Mouse (Mus musculus) Patski (cell line): ENCODE measurements around the gene Myh3. TPM values are rescaled to one million over a fixed set of nuclear protein-coding genes. Genes with fewer than 3 reads are reported as not detected.
A peak's percentile ranks its signal among the peaks of the same experiment; 100 is the strongest.

Experiments used
- ATAC-seq: fragments of 100-300 bp; one replicate; pipeline ENCODE4 v1.8.0; 2021
- CTCF ChIA-PET: fragments of 350-600 bp; sonication (Branson Sonifier 250); formaldehyde crosslinking; loops from one replicate; lab custom pipeline; 2022; ENCODE audit warnings: inconsistent platforms; lab: Charles Lee
- POLR2A ChIA-PET: fragments of 350-600 bp; sonication (Branson Sonifier 250); formaldehyde crosslinking; loops from one replicate; lab custom pipeline; 2022; ENCODE audit warnings: antibody characterized with exemption, inconsistent platforms; lab: Charles Lee
- DNase-seq: peaks from one replicate; pipeline ENCODE4 v3.0.0-alpha.2; 2011; ENCODE audit warnings: low read depth, low spot score
- H3K27me3 ChIP-seq: fragments of 371-371 bp; one replicate; pipeline ENCODE4 v1.5.1; 2021
- CTCF ChIP-seq: fragments of 100-300 bp; IDR thresholded peaks from one replicate; pipeline ENCODE4 v1.5.1; 2021
- in situ Hi-C: fragments of 300-500 bp; cut with MboI; formaldehyde crosslinking; loops from 3 replicates; pipeline ENCODE4 v1.11.1; 2018; ENCODE audit warnings: low pct_unique_long_range_greater_than_20kb, mixed read lengths
- polyA plus RNA-seq: library from polyadenylated mRNA; unstranded; gene quantifications from one replicate; pipeline ENCODE4 v1.2.3, GENCODE M21; 2021

Myh3 gene
- polyA plus RNA-seq, 1 experiment from 2014 or later, result 0.01 TPM

DNA sequence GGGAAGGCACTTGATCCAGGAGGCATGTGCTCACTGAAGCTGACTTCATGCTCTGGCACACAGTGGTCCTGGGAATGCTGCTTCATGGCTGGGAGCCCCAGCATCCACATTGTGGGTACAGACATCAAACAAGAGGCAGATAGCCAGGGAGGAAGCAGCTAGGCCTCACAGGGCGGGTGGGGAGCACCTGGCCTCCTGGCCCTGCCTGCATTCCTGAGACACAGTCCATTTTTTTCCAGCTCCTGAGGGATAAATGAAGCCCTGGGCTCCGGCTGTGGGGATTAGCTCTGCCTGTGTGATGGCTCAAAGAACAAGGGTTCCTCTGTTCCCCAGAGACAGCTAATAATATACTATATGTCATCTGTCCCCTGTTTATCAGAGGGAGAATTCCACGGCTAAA is 3.1 kb upstream of the Myh3 start:
- POLR2A ChIA-PET, result no interaction called here
- TF ChIP-seq CTCF, result no peak
- ATAC-seq, result peak; percentile 12
- in situ Hi-C loops, result no loop called here
- no peaks in the 10 kb centered on the region for H3K27me3 ChIP-seq
- no peak for DNase-seq
- CTCF ChIA-PET, result interaction anchor here (1.1 to 3.6 kb wide), 4 partner anchors 10 to 49 kb away, joined by 4 to 14 read pairs (median 4); no protein-coding TSS in a partner anchor

DNA sequence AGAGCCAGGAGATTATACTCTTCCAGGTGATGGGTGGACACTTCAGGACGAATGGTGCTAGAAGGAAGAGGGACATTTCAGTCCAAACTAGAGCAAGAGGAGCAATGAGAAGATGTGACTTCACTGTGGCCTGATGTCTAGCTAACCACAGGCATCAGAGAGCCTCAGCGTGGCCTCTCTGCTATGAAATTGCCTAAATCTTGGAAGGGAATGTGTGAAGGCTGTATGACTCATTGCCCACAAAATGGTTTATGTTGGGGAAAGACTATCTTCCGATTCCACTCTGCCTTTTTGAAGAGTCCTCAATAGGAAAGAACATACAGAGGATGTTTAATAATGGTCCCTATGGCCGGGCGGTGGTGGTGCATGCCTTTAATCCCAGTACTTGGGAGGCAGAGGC is 1.3 kb upstream of the Myh3 start:
- POLR2A ChIA-PET, result interaction anchor here (0.8 kb wide), 1 partner anchor 31 kb away, joined by 3 read pairs; no protein-coding TSS in a partner anchor
- no peak for TF ChIP-seq CTCF
- CTCF ChIA-PET, result interaction anchor here (3.6 kb wide), 1 partner anchor 9 kb away, joined by 14 read pairs; no protein-coding TSS in a partner anchor
- no peak for DNase-seq
- no peak for ATAC-seq
- in situ Hi-C loops, result no loop called here
- H3K27me3 ChIP-seq, result no peaks in the 10 kb centered on the region

DNA sequence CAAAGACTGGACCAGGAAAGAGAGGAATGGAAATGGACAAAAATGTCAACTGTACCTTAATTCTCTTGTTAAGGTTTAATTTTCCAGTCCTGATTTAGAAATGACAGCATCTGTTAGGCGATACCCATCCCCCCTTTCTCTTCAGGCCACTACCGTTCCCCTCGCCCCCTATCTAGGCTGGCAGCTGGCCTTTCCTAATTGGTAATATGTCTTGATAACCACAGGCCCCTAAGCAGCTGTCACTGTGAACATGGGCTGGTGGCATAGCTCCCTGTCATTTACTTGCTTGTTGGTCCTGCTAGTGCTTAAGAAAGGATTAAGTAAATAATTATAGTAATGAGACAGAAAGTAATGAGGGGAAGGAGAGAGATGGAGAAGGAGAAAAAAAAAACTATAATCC is 665 bp upstream of the Myh3 start:
- POLR2A ChIA-PET, result no interaction called here
- no peak for TF ChIP-seq CTCF
- no peak for ATAC-seq

DNA sequence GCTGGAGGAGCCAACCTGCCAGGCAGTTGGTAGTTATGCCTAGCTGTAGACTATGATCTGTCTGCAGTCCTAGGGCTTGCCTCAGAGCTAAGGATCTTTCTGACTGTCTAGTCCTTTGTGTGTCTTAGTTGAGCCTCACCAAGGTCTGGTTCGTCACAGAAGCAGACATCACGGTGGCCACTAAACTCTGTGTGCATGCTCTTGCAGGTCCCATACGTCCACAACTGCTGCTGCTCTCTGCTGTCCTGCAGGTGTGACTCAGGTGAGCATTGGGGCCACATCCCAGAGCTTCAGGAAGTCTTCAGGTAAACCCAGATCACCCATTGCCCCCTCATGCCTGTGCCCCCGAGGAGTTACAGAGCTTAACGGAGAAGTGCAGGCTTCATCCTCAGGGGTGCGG is 788 bp downstream of the Myh3 start:
- CTCF ChIA-PET, result interaction anchor here (1.8 kb wide), 1 partner anchor 9 kb away, joined by 5 read pairs; no protein-coding TSS in a partner anchor
- POLR2A ChIA-PET, result no interaction called here
- in situ Hi-C loops, result no loop called here
- TF ChIP-seq CTCF, result no peak
- no peak for DNase-seq
- H3K27me3 ChIP-seq, result peaks cover 4% of the 10 kb centered on the region
- ATAC-seq, result no peak

More for the DNA sequence above, 665 bp upstream of the Myh3 start:
- CTCF ChIA-PET, result interaction anchor here (1.3 kb wide), 1 partner anchor 51 kb away, joined by 4 read pairs; no protein-coding TSS in a partner anchor
- DNase-seq, result no peak
- in situ Hi-C loops, result no loop called here
- no peaks in the 10 kb centered on the region for H3K27me3 ChIP-seq

DNA sequence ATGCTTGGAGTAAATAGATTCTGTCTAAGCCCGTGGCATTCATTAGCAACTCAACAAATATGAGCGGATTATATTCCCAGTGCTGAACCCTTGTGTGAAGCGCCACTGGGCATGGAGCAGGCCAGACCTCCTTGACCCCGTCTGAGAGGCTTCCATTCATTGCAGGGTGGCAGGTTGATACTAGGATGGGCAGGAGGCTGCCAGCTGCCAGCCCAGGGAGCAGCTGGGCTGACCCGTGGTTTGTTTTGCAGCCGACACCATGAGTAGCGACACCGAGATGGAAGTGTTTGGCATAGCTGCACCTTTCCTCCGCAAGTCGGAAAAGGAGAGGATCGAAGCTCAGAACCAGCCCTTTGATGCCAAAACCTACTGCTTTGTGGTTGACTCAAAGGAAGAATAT is 1.6 kb downstream of the Myh3 start:
- POLR2A ChIA-PET, result no interaction called here
- no peak for TF ChIP-seq CTCF
- no peak for ATAC-seq
- H3K27me3 ChIP-seq, result peaks cover 6% of the 10 kb centered on the region
- CTCF ChIA-PET, result interaction anchor here (1.1 to 1.8 kb wide), 2 partner anchors 10 to 12 kb away, joined by 3 to 5 read pairs; no protein-coding TSS in a partner anchor
- no peak for DNase-seq
- in situ Hi-C loops, result loop anchor here (5.0 kb wide), 2 partner anchors 52 to 172 kb away; partner anchors contain the start of gene Tmem220

DNA sequence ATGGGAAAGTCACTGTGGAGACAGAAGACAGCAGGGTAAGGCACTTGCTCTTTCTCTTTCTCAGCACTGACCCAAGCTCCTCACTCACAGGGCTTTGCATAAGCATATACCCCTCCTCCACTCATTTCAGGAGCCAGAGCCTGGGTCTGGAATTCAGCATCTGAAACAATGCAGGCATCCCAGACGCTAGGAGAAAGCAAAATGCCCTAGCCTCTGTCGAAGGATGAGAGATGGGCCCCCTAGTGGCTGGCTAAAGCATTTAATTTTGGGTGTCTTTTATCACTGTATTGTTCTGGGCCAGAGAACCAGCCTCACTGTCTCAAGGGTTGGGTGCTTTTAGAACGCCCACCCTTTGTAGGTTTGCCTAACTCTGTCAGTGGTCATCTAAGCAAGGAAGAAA is 2.1 kb downstream of the Myh3 start:
- DNase-seq (no peak), ATAC-seq (peak; percentile 67)
- TF ChIP-seq CTCF, result peak; percentile 84
- in situ Hi-C loops, result loop anchor here (5.0 kb wide), 2 partner anchors 53 to 173 kb away; partner anchors contain the start of gene Tmem220
- CTCF ChIA-PET, result interaction anchor here (1.1 to 1.8 kb wide), 2 partner anchors 10 to 12 kb away, joined by 3 to 5 read pairs; no protein-coding TSS in a partner anchor
- POLR2A ChIA-PET, result no interaction called here
- H3K27me3 ChIP-seq, result peaks cover 6% of the 10 kb centered on the region

DNA sequence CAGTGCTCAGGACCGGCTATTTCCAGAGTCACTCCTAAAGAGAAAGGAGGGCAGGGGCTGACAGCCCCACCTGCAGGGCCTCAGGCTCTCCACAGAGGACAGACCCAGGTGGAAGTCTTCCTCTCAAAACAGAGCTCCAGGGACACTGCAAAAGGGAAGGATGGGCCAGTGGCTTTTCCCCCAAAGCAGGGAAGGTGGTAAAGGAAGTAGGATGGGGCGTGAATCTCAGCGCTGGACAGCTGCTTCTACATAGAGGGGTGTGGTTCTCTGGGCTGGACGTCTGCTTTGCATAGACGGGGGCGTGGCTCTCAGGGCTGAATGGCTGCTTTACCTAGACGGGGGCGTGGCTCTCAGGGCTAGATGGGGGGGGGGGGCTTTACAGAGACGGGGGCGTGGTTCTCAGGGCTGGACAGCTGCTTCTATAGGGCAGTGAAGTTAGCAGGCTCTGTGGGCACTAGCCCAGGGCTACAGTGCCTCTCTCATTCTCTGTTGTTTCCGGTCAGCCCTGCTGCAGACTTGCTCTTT is 3.1 kb downstream of the Myh3 start:
- CTCF ChIA-PET, result interaction anchor here (1.0 to 1.1 kb wide), 2 partner anchors 26 to 60 kb away, joined by 3 to 6 read pairs; no protein-coding TSS in a partner anchor
- peak; percentile 82 for ATAC-seq

DNA sequence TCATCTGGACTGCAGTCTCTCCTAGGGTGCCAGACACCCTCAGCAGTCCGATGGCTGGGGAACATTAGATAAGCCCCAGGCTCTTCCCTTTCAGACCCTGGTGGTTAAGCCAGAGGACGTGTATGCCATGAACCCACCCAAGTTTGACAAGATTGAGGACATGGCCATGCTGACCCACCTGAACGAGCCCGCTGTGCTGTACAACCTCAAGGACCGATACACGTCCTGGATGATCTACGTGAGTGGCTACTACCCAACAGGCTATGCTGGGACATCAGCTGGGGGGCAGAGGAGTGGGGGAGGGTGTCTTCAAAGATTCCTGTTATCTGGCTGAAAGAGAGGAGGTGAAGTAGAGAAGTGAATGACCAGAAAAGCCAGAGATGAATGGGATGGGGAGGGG is 4.1 kb downstream of the Myh3 start:
- in situ Hi-C loops, result loop anchor here (5.0 kb wide), 2 partner anchors 55 to 175 kb away; partner anchors contain the start of gene Tmem220
- POLR2A ChIA-PET, result no interaction called here

More for the DNA sequence above, 3.1 kb downstream of the Myh3 start:
- no peak for TF ChIP-seq CTCF
- no peak for DNase-seq
- in situ Hi-C loops, result loop anchor here (5.0 kb wide), 2 partner anchors 54 to 174 kb away; partner anchors contain the start of gene Tmem220
- peaks cover 6% of the 10 kb centered on the region for H3K27me3 ChIP-seq
- POLR2A ChIA-PET, result no interaction called here

DNA sequence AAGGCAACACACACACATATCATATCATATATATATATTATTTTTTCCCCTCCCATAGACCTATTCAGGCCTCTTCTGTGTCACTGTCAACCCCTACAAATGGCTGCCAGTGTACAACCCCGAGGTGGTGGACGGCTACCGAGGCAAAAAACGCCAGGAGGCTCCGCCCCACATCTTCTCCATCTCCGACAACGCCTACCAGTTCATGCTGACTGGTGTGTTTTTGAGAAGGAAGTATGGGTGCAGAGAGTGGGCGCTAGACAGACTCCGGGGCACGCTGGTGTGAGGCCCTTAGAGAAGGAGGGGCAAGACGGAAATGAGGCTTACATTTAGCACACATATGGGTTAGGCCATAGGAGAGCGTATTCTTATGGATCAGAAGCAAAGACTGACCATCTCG is 4.7 kb downstream of the Myh3 start:
- POLR2A ChIA-PET, result no interaction called here
- DNase-seq, result no peak
- in situ Hi-C loops, result loop anchor here (5.0 kb wide), 2 partner anchors 55 to 175 kb away; partner anchors contain the start of gene Tmem220
- peaks cover 12% of the 10 kb centered on the region for H3K27me3 ChIP-seq
- no peak for TF ChIP-seq CTCF
- ATAC-seq, result no peak
- CTCF ChIA-PET, result no interaction called here

More for the DNA sequence above, 4.1 kb downstream of the Myh3 start:
- no peak for DNase-seq
- H3K27me3 ChIP-seq, result peaks cover 8% of the 10 kb centered on the region
- TF ChIP-seq CTCF, result no peak
- CTCF ChIA-PET, result no interaction called here
- no peak for ATAC-seq

DNA sequence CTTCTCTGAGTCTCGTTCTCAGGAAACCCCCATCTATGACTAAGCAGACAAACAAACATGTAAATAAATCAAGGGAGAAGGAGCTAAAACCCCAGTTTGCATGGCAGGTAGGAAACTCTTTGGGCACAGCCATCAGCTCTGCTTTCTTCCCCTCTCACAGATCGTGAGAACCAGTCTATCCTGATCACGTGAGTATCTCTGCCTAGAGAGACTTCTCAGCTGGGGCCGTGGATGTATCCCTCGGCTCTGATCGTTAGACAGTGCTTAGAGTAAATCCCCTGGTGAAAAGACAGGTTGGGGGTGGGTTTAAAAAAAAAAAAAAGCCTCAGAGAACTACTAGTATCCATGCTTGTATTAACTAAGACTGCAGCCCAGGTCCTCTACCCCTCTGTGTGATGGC is 5.1 kb downstream of the Myh3 start:
- no peak for DNase-seq
- no peak for TF ChIP-seq CTCF
- ChIA-PET CTCF (no interaction called here), POLR2A (no interaction called here)
- in situ Hi-C loops, result loop anchor here (5.0 kb wide), 2 partner anchors 56 to 176 kb away; partner anchors contain the start of gene Tmem220
- ATAC-seq, result no peak
- peaks cover 14% of the 10 kb centered on the region for H3K27me3 ChIP-seq

DNA sequence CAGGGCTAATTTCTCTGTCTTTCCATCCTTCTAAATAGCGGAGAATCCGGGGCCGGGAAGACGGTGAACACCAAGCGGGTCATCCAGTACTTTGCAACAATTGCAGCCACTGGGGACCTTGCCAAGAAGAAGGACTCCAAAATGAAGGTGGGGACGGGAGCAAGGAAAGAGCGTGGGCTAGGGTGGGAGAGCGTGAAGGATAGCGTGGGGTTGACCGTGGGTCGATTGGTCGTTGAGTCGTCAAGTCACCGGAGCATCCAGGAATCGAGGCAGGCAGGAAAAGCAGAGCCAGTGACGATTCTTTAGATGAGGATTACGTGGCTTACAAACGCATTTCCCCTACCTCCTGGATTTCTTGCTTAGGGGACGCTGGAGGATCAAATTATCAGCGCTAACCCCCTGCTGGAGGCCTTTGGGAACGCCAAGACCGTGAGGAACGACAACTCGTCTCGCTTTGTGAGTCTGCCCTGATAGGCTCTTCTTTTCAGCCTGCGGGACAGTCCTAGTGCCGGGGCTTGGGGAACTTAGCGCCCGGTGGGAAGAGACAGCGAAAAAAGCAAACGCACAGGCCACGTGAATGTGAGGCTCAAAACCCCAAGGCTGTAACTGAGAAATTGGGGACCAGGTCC is 5.7 kb downstream of the Myh3 start:
- in situ Hi-C loops, result loop anchor here (5.0 kb wide), 2 partner anchors 57 to 177 kb away; partner anchors contain the start of gene Tmem220
- CTCF ChIA-PET, result interaction anchor here (1.2 to 3.5 kb wide), 2 partner anchors 58 to 60 kb away, joined by 3 to 20 read pairs; no protein-coding TSS in a partner anchor
- no peak for ATAC-seq
- POLR2A ChIA-PET, result no interaction called here
- no peak for DNase-seq
- H3K27me3 ChIP-seq, result peaks cover 15% of the 10 kb centered on the region
- TF ChIP-seq CTCF, result no peak
